Mouse (Mus musculus): Measurements from ENCODE around the gene Pdcd2. TPM values are rescaled to one million over a fixed set of nuclear protein-coding genes. Genes with fewer than 3 reads are reported as not detected.
A peak's percentile ranks its signal among the peaks of the same experiment; 100 is the strongest.
"Not testable (repeated sequence)": the region's sequence is repeated elsewhere in the genome, so short reads cannot be mapped to it uniquely, and the experiment has no call there.

The Pdcd2 gene
- 15.5 and 17.5 TPM in 2 replicates for polyA plus RNA-seq (2012; rRNA removed)

DNA sequence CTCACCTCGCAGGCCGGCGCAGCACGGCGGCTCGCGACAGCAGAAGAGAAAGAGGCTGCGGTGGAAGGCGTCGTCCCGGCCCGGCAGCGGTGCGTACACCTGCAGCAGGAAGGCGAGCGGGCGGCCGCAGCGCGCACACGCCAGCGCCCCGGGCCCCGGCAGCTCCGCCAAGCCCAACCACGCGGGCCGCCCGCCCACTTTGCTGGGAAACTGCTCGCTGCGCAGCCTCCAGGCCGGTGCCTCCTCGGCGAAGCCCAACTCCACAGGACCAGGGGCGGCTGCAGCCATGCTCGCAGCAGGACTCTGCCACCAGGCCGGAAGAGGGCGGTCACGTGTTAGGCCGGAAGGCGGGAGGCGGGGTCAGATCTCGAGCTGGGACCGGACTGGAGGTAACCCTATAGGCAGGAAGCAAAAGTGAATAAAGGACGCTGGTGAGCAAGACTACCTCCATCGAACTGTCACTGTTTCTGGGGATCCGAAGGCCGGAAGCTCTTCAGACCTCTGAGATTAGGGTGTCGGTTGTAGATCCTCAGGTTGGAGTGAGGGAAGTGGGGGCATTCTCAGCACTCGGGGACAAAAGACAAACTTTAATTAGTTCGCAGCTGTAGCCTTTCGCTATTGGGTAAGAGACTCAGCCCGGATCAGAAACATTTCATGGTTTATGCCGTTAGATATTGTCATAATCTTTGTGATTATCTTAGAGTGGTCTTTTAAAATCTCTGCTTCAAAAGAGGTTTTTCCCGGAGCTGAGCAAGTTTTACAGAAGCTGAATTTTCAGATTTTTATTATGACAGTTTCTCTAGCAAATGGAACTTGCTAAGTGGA is at the start of gene Pdcd2:
Gene Pdcd2, minus strand, starts transcription at position 316 of the 825 bp plus-strand sequence.
- DNase-seq (ENCODE audit: low read depth, low spot score): peak; percentile 86
- WGBS: under 1% methylated on average over 55 of the region's 55 CpGs

DNA sequence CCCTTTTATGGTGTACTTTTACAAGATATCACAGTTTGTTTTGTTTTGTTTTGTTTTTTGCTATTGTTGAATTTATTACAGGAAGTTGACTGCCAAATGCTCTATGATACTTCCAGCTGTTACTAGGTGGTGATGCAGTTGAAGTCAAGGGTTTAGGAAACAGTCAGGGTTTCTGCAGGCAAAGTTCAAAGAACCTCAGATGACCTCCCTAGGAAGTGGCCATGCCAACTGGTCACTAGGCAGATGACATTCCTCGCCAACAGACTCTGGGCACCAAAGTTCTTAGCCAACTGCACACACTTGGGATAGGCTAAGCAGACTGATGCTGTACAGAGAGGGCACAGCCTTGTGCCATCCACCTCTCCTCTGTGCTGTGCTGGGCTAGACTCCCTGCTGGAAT is 48.0 kb upstream of the Pdcd2 start:
- 45% methylated on average over 1 of the region's 1 CpGs for WGBS
- DNase-seq (ENCODE audit: low read depth, low spot score): no peak

DNA sequence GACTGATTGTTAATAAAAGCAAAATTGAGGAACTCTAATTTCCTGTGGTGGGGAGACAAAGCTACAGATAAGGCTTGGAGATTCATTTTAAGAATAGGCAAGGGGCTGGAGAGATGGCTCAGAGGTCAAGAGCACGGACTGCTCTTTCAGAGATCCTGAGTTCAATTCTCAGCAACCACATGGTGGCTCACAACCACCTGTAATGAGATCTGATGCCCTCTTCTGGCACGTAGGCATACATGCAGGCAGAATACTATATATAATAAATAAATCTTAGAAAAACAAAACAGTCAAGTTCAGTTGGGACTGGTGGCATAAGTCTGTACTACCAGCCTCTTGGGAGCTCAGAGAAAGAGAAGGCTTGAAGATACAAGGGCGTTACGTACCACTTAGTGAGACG is 39.8 kb upstream of the Pdcd2 start:
- 76% methylated on average over 5 of the region's 5 CpGs for WGBS
- no peak for DNase-seq (ENCODE audit: low read depth, low spot score)

DNA sequence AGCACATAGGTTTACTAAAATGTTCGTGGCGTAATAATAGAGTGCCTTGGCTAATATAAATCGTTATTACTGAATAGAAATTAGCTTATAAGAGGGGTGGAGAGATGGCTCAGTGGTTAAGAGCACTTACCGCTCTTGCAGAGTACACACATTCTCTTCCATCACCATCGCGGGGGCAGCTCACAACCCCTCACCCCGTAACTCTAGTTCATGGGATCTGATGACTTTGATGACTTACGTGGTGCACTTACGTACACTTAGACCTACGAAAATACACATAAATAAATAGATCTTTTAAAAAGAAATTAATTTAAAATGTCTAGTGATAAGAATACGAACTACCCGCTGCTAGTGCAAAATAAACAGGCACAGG is 37.8 kb upstream of the Pdcd2 start:
- WGBS: 36% methylated on average over 12 of the region's 12 CpGs
- no peak for DNase-seq (ENCODE audit: low read depth, low spot score)

DNA sequence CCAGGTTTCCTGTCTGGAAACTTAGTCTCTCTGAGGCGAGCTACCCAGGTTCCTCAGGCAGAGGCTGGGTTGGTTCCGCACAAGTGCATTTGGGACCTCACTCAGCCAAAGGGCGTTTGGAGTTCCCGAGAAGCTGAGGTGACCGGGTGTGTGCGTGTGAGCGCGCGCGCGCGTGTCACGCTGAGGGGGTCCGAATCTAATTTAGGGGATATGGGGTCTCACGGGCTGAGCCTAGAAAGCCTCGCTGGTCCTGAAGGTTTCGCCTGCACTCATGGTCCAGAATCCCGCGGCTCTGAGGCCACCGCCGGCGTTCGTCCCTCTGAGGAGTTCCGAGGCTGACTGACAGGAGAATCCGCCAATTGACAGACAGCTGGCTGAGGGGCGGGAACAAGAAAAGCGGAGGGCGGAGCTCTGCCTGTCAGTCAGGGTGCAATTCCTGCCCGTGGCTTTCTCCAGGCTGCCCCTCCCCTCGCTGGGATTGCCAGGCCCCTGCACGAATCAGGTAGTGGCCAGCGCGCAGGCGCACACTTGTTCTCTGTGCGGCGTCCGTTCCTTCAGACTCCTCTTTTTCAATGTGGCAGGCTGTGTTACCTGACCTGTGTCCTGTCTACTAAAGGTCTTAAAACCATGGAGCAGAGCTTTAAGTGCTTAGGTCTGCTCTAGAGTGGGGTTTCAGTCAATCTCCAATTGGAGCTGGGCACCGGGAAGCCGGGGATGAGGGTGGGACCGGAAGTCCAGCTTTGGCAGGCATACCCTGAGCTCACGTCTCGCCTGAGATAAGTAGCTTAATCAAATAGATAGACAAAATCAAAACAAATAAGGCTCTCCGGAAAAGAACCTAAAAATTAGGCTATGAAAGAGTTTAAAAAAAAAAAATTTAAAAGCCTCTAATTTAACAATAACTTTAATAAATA is 37.2 kb upstream of the Pdcd2 start, which contains the start of gene Prdm9:
Gene Prdm9, minus strand, starts transcription at position 341 of the 914 bp plus-strand sequence.
- WGBS: under 1% methylated on average over 43 of the region's 43 CpGs

DNA sequence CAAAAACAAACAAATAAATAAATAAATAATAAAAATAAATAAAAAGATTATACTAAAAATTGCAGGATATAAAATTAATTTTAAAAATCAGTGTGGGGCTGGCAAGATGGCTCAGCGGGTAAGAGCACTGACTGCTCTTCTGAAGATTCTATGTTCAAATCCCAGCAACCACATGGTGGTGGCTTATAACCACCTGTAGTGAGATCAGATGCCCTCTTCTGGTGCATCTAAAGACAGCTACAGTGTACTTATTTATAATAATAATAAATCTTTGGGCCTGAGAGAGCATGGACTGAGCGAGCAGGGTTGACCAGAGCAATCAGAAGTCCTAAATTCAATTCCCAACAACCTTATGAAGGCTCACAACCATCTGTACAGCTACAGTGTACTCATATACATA is 32.8 kb upstream of the Pdcd2 start:
- WGBS: 94% methylated on average over 2 of the region's 2 CpGs
- no peak for DNase-seq (ENCODE audit: low read depth, low spot score)

More for the DNA sequence above, 37.2 kb upstream of the Pdcd2 start, which contains the start of gene Prdm9:
- peak; percentile 93 for DNase-seq (ENCODE audit: low read depth, low spot score)

DNA sequence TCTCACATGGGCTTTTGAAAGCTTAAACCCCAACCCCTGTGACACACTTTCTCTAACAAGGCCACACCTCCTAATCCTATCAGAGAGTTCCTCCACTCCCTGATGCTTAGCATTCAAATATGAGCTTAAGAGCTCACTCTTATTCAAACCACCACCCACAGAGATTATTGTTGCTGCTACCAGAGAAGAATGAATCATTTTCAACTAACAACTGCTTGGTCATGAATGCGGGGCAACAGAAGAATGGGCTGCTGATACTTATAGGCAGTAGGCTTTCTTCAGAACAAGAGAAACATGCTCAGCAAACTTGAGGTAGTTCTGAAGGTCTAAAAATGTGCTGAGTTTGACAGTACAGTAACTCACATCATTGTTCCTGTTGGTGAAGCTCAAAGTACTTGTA is 22.6 kb upstream of the Pdcd2 start:
- no peak for DNase-seq (ENCODE audit: low read depth, low spot score)
- 88% methylated on average over 1 of the region's 1 CpGs for WGBS

DNA sequence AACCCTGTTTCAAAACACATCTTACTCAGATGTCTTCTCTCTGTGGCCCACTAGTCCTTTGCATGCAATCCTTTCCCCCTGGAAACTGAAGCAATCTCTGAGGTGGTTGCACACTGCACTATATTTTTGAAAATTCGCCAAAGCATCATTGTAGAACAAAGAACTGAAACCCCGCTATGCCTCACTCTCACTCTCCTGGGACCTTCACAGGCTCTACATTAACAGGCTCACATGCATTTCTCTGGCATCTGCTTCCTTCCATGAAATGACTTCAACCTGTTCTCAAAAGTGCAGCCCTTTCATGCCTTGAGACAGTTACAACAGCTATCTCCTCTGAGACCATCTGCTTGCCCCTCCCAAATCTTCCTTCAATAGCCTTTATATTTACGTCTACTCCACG is 19.3 kb upstream of the Pdcd2 start:
- 70% methylated on average over 4 of the region's 4 CpGs for WGBS
- no peak for DNase-seq (ENCODE audit: low read depth, low spot score)

DNA sequence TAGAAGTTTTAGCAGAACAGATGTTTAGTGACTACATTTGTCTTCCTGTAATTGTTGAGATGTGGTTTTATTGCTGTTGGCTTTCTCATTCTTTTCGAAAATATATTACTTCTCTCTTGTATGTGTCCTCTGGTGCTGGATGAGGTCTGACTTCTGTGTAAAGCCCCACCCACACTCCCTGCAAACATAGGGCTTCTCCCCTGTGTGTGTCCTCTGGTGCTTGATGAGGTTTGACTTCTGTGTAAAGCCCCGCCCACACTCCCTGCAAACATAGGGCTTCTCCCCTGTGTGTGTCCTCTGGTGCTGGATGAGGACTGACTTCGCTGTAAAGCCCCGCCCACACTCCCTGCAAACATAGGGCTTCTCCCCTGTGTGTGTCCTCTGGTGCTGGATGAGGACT is 16.8 kb upstream of the Pdcd2 start:
- not testable (repeated sequence) for DNase-seq (ENCODE audit: low read depth, low spot score)
- 65% methylated on average over 4 of the region's 4 CpGs for WGBS

DNA sequence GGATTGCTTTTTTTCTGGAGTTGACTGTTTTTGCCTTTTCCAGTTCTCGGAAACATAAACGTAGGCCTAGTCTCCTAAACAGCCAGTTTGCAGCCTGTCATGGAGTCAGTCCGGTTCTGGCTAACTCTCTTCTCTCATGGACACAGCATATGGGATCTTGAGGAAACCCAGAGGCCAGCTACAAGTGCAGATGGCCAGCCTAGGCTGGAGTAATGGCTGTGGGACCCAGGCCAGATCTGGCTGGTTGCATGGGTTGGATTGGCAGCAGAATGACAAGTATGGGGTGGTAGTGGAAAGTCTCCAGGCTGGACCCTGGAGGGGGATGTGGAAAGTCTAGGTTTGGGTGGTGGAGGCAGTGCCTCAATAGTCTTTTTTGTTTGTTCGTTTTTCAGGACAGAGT is 13.2 kb upstream of the Pdcd2 start:
- 73% methylated on average over 4 of the region's 4 CpGs for WGBS

DNA sequence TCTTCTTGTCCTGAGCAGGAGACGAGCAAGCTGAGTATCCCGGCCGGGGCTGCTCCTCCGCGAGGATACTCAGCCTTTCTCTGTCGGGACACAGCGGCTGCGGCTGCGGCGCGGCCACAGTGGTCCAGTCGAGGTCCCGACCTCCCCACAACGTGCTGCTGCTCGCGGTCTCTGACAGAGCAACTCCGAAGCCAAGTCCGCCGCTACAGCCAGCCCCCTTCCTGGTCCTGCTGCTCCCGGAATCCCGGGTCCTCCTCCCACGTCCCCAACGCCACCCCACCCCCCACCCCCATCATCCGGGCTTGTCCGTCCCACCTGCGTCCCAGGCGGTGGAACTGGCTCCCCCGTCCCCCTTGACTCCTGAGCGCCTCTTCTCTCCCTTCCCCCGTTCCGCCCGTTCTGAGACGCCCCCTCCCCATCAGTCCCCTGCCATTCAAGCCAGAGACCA is 9.4 kb upstream of the Pdcd2 start:
- WGBS: 2% methylated on average over 33 of the region's 33 CpGs
- no peak for DNase-seq (ENCODE audit: low read depth, low spot score)

More for the DNA sequence above, 13.2 kb upstream of the Pdcd2 start:
- no peak for DNase-seq (ENCODE audit: low read depth, low spot score)

DNA sequence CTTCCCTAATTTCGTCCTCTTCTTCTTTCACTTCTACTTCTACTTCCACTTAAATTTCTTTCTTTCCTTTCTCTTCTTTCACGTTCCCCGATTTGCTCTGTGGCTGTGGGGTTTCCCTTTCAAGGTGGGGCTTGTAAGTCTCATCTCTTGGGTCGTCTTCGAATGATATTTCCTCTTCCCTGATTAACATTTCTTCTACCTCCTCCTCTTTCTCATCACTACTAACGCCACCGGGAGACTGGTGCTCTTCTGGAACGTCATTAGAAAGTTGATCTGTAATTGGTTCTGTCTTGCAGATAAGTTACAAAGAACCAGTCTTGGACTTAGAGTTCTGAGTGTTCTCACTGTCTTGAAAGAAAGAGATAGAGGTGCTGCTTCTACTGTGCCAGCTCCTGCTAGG is 8.8 kb upstream of the Pdcd2 start:
- WGBS: 14% methylated on average over 8 of the region's 8 CpGs
- DNase-seq (ENCODE audit: low read depth, low spot score): no peak

DNA sequence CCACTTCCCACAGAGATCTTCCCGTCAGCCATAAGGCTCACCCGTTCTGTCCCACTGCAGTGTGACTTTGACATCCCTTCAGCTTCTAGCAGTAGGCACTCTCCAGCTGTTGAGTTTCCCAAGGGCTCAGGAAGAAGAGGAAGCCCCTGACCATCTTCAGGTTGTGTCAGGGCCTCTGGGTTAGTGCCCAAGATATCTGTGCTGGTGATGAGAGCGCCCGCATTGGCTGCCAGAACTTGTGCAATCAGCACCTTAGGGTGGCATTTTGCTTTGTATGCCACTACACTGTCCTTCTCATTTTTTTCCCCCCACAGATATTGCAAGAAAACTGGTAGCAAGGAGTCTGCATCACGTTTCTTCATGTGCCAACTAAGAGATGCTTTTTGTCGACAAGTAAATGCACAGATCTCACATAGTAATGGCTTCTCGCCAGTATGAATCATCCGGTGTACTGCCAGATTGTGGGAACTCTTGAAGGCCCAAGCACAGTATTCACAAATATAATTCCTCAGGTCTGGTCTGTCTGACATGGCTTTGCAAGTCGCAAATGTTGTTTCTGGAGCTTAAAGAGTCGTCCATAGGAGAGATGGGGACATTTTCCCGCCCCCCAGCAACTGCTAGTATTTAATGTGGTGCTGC is 8.2 kb upstream of the Pdcd2 start:
- WGBS: 63% methylated on average over 10 of the region's 11 CpGs
- DNase-seq (ENCODE audit: low read depth, low spot score): no peak

DNA sequence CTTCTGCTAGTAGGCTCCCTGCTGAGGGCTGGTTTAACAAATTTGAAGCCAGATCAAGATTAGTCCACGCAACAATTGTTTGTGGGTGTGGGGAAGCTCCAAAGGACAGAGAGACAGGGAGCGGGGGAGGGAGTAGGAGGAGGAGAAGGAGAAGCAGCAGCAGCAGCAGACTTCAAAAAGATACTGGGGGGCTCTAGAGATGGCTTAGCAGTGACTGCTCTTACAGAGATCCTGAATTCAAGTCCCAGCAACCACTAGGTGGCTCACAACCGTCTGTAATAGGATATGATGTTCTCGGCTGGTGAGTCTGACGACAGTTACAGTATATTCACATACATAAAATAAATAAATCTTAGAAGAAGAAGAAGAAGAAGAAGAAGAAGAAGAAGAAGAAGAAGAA is 3.0 kb upstream of the Pdcd2 start:
- no peak for DNase-seq (ENCODE audit: low read depth, low spot score)
- 33% methylated on average over 5 of the region's 5 CpGs for WGBS

DNA sequence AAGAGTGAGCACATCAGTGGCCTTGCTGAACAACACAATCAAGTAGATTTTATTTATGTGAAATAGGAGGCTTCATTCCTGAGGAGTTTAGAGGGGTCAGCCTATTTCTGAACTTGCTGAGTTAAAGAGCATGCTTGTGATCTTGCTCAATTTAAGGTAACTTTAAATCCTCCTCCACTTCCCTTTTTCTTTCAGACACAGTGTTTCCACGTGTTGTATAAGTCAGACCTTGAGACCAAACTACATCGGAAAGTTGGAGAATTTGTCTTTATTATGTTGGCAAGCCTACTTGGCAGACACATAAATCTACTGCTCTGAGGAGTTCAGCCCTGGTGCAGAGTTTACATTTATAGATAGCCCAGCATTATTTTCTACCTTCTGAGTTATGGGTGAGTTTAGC is 1.8 kb upstream of the Pdcd2 start:
- WGBS: 60% methylated on average over 2 of the region's 2 CpGs
- DNase-seq (ENCODE audit: low read depth, low spot score): no peak

DNA sequence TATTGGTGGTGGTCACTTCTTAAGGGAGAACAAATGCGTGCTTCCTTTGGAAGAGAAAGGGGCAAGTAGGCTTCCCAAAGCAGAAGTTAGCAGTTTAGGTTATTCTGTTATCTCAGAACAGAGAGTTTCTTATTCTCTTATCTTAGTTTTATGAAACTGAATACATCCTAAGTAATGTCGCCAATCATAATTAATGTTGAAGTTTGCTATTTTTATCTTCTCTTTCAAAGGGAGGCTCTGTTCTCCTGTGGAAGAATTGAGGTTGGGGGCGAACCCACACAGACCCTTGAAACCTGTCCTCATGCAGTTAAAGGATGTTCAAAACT is 673 bp upstream of the Pdcd2 start:
- DNase-seq (ENCODE audit: low read depth, low spot score): no peak
- WGBS: 39% methylated on average over 3 of the region's 3 CpGs

DNA sequence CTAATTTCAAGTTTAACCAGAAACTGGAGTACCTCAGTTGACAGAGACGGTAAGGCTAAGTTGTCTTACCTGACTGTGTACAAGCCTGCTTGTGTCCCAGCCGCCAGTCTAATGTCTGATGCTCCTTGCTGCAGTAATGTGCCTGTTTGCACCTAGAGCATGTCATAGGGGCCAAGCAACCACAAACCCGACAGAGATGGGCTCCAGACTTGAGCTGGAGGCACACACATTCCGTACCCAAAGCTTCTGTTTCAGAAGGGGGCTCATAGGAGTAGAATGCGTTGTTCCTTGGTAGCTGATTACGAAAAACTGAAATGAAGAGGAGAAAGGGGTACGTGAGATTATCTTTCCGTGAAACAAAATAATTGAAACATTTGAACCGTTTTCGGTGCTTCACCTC is 797 bp downstream of the Pdcd2 start:
- DNase-seq (ENCODE audit: low read depth, low spot score): no peak
- 11% methylated on average over 10 of the region's 10 CpGs for WGBS

DNA sequence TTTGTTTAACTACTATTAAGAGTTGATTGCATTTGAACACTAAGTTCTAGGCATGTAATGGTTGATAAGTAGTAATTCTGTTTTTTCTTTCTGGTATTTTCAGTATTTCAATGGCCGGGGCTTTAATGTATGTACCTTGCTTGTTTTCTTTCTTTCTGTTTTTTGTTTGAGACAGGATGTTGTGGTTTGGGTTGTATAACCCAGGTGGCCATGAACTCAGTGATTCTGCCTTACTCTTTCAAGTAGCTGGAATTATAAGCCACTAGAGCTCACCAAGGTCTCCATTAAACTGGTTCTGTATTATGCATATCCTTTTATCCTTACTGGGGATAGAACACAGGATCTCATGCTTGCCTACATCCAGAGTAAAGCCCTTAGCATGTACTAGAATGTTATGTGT is 8.3 kb downstream of the Pdcd2 start:
- no peak for DNase-seq (ENCODE audit: low read depth, low spot score)
- 94% methylated on average over 1 of the region's 1 CpGs for WGBS

DNA sequence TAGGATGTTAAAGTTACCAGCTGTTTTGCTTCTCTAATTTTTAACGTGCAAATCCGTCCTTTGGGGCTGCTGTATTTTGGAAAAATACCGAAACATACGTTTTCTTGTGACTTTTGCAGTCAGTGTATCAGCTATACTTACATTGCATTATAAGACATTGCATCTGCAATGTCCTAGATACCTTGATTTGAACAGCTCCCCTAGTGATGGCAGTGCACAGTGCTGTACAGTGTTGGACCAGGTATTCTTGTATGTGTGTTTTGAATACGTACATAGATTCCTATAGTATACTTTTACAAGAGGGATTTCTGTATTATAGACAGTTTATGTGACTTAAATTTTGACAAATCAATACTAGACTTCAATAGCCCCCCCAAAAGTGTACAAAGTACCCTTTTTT is 8.9 kb downstream of the Pdcd2 start:
- whole genome bisulfite sequencing: 91% methylated on average over 5 of the region's 5 CpGs
- DNase-seq (ENCODE audit: low read depth, low spot score): no peak

DNA sequence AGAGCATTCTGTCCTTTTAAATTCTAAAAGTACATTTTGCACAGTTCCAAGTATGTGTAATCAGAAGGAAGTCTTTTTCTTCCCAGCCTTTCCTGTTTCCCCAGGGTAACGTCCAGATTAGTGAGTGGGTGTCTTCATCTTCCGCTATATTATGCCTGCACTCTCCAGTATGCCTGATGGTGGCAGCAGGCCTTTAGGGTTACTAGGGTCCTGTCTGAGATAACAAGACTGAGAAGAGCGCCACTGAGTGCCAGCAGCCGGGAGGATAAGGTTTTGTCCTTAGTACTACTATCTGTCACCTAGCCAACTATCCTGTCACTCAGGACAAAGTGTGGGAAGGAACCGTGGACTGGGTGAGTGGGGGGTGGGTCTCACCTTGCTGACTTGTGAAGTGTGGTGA is 9.3 kb downstream of the Pdcd2 start:
- no peak for DNase-seq (ENCODE audit: low read depth, low spot score)
- 67% methylated on average over 5 of the region's 5 CpGs for WGBS

All from large intestine, adult 2 months (tissue).